Mouse (Mus musculus): ENCODE data around the gene Pknox2.

DNA sequence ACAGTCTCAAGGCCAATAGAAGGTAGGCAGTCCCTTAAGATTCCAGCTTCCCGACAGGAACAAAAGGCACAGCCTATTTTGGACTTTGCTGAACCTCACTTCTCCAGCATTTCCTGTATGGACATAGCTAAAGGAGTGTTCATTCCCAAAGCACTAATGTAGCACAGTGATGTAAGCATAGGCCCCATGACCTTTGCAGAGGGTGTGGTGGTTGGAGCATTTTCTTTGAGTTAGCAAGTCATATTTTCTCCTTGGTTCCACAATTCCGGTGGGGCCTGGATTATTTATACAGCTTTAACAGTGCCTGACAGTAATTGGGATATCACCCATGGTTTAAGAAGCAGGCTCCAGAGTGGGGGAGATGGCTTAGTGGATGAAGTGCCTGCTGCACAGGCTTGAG, 298.5 kb downstream of the Pknox2 start:
- TF ChIP-seq CTCF (IDR thresholded peaks at IDR 0.05; ENCODE audit: low read depth) (no peak), EP300 (IDR thresholded peaks at IDR 0.05; ENCODE audit: low read depth) (no peak)
